Mouse (Mus musculus) intestine, postnatal 0 days (tissue): ENCODE results near the gene Atl1. TPM values are rescaled to one million over a fixed set of nuclear protein-coding genes. Genes with fewer than 3 reads are reported as not detected.

Experiments
- ATAC-seq: fragments of 200-750 bp; cut with Nextera tagmentation; 2 replicates; pipeline ENCODE4 v1.8.0; 2017; ENCODE audit warnings: mild to moderate bottlenecking, moderate TSS enrichment, moderate library complexity
- H3K27ac ChIP-seq: fragments of 300-500 bp; sonication (generic); 2 replicates; pipeline ENCODE4 v1.5.1; 2014; ENCODE audit warnings: mild to moderate bottlenecking, low read depth, low read length, moderate library complexity
- H3K27me3 ChIP-seq: fragments of 300-500 bp; sonication (generic); replicated peaks from 2 replicates; pipeline ENCODE4 v1.6.1; 2014; ENCODE audit warnings: low read length, mixed read lengths; ENCODE audit not compliant: control insufficient read depth, insufficient read depth
- H3K36me3 ChIP-seq: fragments of 300-500 bp; sonication (generic); 2 replicates; pipeline ENCODE4 v1.6.1; 2014; ENCODE audit warnings: mild to moderate bottlenecking, moderate library complexity; ENCODE audit not compliant: control insufficient read depth, insufficient read depth
- H3K4me1 ChIP-seq: fragments of 300-500 bp; sonication (generic); replicated peaks from 2 replicates; pipeline ENCODE4 v1.6.1; 2014; ENCODE audit warnings: antibody characterized with exemption, low read length, mixed read lengths; ENCODE audit not compliant: control insufficient read depth, insufficient read depth
- H3K4me2 ChIP-seq: fragments of 300-500 bp; sonication (generic); replicated peaks from 2 replicates; pipeline ENCODE4 v1.6.1; 2014; ENCODE audit warnings: low read depth, mild to moderate bottlenecking, moderate library complexity
- H3K4me3 ChIP-seq: fragments of 300-500 bp; sonication (generic); 2 replicates; pipeline ENCODE4 v1.5.1; 2014; ENCODE audit warnings: low read depth, low read length
- H3K9ac ChIP-seq: fragments of 300-500 bp; sonication (generic); 2 replicates; pipeline ENCODE4 v1.6.1; 2014; ENCODE audit warnings: mild to moderate bottlenecking, low read depth, low read length
- H3K9me3 ChIP-seq: fragments of 300-500 bp; sonication (generic); 2 replicates; pipeline ENCODE4 v1.6.1; 2016; ENCODE audit warnings: mixed run types; ENCODE audit not compliant: control insufficient read depth
- CTCF ChIP-seq: sonication (generic); IDR thresholded peaks from 2 replicates; pipeline ENCODE4 v1.5.1; 2016; ENCODE audit warnings: low read depth, mild to moderate bottlenecking, control low read depth, antibody characterized with exemption, moderate library complexity
- WGBS: fragments of 180-500 bp; shearing (Covaris S2); extraction: QIAGEN DNeasy Blood & Tissue Kit; methylation state at CpG from one replicate; pipeline ENCODE4 v1.1.7; 2014; 5-methylcytosine and 5-hydroxymethylcytosine counted together
- polyA plus RNA-seq: library from polyadenylated mRNA; unstranded; fragments of >200 nt; fragmentation: Nextera tagmentation; extraction: Ambion mirVana; gene quantifications from 2 replicates; pipeline ENCODE4 v1.2.1, GENCODE M21; 2015

The Atl1 gene
- polyA plus RNA-seq, 1 experiment from 2014 or later, result 5.6 TPM

DNA sequence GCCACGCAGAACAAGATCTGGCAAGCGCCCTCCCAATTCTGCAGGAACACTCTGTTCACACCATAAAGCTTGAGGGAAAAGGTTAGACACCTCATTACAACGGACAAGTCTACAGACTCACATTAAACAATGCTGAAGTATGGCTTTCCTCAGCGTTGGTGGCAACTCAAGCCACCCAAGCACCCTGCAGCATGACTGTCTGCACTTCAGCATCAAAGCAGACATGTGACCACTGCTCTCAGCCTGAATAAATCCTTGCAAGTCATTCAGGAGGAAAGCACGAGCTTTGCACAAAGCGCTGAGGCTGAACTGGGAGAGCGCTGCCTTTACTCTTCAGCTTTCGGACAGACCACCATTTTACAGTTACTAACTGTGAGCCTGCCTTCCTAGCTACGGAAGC is 40.1 kb upstream of the Atl1 start:
- Histone ChIP-seq H3K27me3 (no peaks in the 10 kb centered on the region), H3K9me3 (no peaks in the 10 kb centered on the region), H3K9ac (no peak overlapping the region), H3K27ac (no peak overlapping the region), H3K4me3 (no peak overlapping the region), H3K4me1 (no peaks in the 10 kb centered on the region), H3K36me3 (peaks cover 44% of the 10 kb centered on the region), H3K4me2 (no peak overlapping the region)
- ATAC-seq, result no peak
- 87% methylated on average over 9 of the region's 9 CpGs for WGBS
- no peak for TF ChIP-seq CTCF

DNA sequence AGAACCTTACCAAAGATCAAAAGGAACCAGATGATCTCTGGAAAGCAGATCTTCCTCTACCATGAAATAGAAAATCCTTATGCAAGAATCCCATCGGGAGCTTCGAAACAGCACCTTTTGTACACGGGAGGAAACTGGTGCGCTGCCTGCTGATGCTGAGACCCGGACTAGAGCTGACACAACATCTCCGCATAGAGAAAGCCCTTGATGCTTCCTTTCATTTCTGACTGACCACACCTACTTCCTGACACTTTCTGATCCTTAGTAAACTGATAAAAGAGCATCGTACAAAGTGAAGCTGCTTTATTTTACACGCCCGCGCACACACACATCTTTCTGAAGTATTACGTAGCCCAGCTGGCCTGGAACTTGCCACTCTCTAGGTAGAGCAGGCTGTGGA is 39.0 kb upstream of the Atl1 start:
- no peak overlapping the region for H3K27ac ChIP-seq
- ATAC-seq, result no peak
- WGBS, result 81% methylated on average over 11 of the region's 11 CpGs
- H3K36me3 ChIP-seq, result peaks cover 40% of the 10 kb centered on the region
- no peaks in the 10 kb centered on the region for H3K27me3 ChIP-seq
- H3K9me3 ChIP-seq, result no peaks in the 10 kb centered on the region
- no peak overlapping the region for H3K4me3 ChIP-seq
- no peak for TF ChIP-seq CTCF
- no peak overlapping the region for H3K4me2 ChIP-seq
- H3K9ac ChIP-seq, result no peak overlapping the region
- no peaks in the 10 kb centered on the region for H3K4me1 ChIP-seq

DNA sequence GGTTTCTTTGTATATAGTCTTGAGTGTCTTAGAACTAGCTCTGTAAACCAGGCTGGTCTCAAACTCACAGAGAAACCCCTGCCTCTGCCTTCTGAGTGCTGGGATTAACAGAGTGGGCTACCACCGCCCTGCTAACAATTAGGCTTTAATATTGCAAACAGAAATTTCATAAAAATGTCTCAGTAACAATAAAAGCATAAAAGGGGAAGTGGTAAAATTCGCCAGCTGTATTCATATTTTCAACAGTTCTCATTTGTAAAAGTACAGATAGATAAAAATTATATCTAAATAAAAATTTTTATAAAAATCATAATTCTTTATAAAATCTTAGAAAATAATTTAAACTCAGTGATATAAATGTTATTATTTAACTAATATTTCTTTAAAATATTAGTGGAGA is 38.5 kb upstream of the Atl1 start:
- Histone ChIP-seq H3K9ac (no peak overlapping the region), H3K4me1 (no peaks in the 10 kb centered on the region), H3K4me3 (no peak overlapping the region), H3K27ac (no peak overlapping the region), H3K27me3 (no peaks in the 10 kb centered on the region), H3K36me3 (peaks cover 39% of the 10 kb centered on the region), H3K9me3 (no peaks in the 10 kb centered on the region), H3K4me2 (no peak overlapping the region)
- TF ChIP-seq CTCF, result no peak
- WGBS, result 89% methylated on average over 2 of the region's 2 CpGs
- no peak for ATAC-seq

DNA sequence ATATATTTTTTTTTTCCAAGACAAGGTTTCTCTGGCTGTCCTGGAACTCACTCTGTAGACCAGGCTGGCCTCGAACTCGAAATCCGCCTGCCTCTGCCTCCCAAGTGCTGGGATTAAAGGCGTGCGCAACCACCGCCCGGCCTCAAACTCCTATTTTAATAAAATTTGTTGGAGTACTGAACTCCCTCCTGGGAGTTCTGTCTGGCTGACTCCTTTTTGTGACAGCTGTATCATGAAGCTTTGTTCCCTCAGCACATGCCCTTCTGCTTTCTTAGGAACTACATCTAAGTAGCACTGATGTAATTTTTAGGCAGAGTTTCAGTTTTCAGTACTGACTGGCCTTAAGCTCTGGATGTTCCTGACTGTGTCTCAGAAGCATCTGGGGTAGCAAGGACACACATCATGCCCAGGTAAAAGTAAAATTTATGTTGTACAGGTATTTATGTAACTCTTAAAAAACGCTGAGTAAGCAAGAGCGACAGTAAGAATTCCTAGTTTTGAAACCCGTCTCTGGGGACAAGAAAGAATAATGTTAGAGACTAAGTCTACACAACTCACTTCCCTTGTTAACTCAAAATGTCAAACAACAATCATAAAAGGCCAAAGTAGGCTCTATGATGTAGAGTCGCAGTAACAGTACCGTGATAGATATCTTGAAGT is 36.6 kb upstream of the Atl1 start:
- TF ChIP-seq CTCF, result no peak
- H3K27me3 ChIP-seq, result no peaks in the 10 kb centered on the region
- WGBS, result 94% methylated on average over 12 of the region's 12 CpGs
- no peak overlapping the region for H3K27ac ChIP-seq
- H3K4me1 ChIP-seq, result no peaks in the 10 kb centered on the region
- ATAC-seq, result no peak
- no peak overlapping the region for H3K4me3 ChIP-seq
- no peak overlapping the region for H3K9ac ChIP-seq
- no peaks in the 10 kb centered on the region for H3K9me3 ChIP-seq
- no peak overlapping the region for H3K4me2 ChIP-seq
- H3K36me3 ChIP-seq, result peaks cover 30% of the 10 kb centered on the region

DNA sequence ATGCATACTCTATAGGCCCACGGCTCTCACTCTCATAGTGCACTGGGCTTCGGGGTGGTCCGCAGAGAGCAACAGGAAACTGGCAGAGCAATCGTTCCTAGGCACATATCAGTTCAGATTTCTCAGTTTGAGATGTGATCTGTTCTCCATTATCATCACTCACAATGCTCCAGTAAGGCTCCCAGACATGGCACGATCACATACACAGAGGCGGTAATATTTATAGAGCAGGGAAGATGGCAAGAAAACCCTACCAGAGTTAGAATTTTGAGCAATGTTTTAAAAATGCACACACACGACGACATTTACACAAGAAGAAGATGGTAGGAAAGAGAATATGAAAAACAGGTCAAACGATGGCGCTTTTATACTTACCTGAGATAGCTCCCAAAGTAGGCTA is 36.0 kb upstream of the Atl1 start:
- WGBS, result 96% methylated on average over 10 of the region's 10 CpGs
- no peak for TF ChIP-seq CTCF
- H3K27me3 ChIP-seq, result no peaks in the 10 kb centered on the region
- H3K9me3 ChIP-seq, result no peaks in the 10 kb centered on the region
- H3K9ac ChIP-seq, result no peak overlapping the region
- peaks cover 29% of the 10 kb centered on the region for H3K36me3 ChIP-seq
- H3K4me3 ChIP-seq, result no peak overlapping the region
- H3K27ac ChIP-seq, result no peak overlapping the region
- H3K4me1 ChIP-seq, result no peaks in the 10 kb centered on the region
- no peak overlapping the region for H3K4me2 ChIP-seq
- ATAC-seq, result no peak

DNA sequence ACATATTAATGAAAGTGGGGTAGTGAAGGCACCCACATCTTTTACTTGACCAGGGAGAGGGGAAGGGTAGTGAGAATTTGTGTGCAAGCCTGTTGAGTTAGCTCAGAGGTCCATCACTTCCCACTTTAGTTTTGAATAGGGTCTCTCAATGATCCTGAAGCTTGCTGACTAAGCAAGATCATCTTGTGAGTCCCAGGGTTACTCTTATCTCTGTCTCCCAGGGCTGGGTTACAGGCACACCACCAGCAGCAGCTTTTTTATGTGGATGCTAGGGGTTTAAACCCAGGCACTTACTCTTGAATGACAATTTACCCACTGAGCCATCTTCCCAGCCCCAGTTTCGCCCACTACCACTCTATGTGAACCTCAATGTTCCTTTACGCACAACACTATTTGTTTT is 34.8 kb upstream of the Atl1 start:
- no peak overlapping the region for H3K4me3 ChIP-seq

DNA sequence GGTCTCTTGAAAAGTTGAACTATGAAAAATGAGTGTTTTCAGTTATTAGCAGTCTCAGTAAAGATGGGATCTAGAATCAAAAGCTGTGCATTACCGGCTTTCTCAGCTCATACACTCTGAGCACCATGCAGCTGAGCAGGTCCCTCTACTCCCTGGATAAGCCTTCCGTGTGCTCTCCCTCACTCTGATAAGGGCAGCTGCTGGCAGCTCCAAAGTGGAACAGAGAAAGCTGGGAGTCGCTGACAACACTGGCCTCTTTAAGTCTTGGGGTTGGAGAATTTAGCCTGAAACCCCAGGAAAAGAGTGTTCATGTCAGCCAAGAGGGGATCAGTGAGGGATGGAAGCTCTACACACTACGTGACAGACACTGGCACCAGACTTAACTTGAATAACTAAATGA is 33.6 kb upstream of the Atl1 start:
- Histone ChIP-seq H3K9me3 (no peaks in the 10 kb centered on the region), H3K4me1 (no peaks in the 10 kb centered on the region), H3K27ac (no peak overlapping the region), H3K4me2 (no peak overlapping the region), H3K27me3 (no peaks in the 10 kb centered on the region), H3K9ac (no peak overlapping the region), H3K4me3 (no peak overlapping the region), H3K36me3 (peaks cover 8% of the 10 kb centered on the region)
- no peak for ATAC-seq
- WGBS, result 72% methylated on average over 4 of the region's 4 CpGs
- TF ChIP-seq CTCF, result no peak

More for the DNA sequence above, 34.8 kb upstream of the Atl1 start:
- Histone ChIP-seq H3K9me3 (no peaks in the 10 kb centered on the region), H3K9ac (no peak overlapping the region), H3K4me2 (no peak overlapping the region), H3K27ac (no peak overlapping the region), H3K27me3 (no peaks in the 10 kb centered on the region), H3K4me1 (no peaks in the 10 kb centered on the region), H3K36me3 (peaks cover 19% of the 10 kb centered on the region)
- TF ChIP-seq CTCF, result no peak
- ATAC-seq, result no peak
- 96% methylated on average over 2 of the region's 2 CpGs for WGBS
